Mouse (Mus musculus) heart, embryonic 12.5 days (tissue): Measurements from ENCODE around the gene St6galnac6. TPM values are rescaled to one million over a fixed set of nuclear protein-coding genes. Genes with fewer than 3 reads are reported as not detected.

Experiments used
- ATAC-seq: fragments of 200-750 bp; cut with Nextera tagmentation; 2 replicates; pipeline ENCODE4 v1.8.0; 2017; ENCODE audit warnings: moderate TSS enrichment, moderate library complexity; ENCODE audit not compliant: insufficient number of reproducible peaks, low FRiP score
- H3K27ac ChIP-seq: fragments of 300-500 bp; sonication (generic); 2 replicates; pipeline ENCODE4 v1.5.1; 2016; ENCODE audit warnings: mild to moderate bottlenecking, moderate library complexity; ENCODE audit not compliant: poor library complexity, severe bottlenecking
- H3K27me3 ChIP-seq: fragments of 300-500 bp; sonication (generic); replicated peaks from 2 replicates; pipeline ENCODE4 v1.6.1; 2016; ENCODE audit warnings: mild to moderate bottlenecking, moderate library complexity
- H3K36me3 ChIP-seq: fragments of 300-500 bp; sonication (generic); 2 replicates; pipeline ENCODE4 v1.6.1; 2016; ENCODE audit warnings: mild to moderate bottlenecking, moderate library complexity
- H3K4me1 ChIP-seq: fragments of 300-500 bp; sonication (generic); replicated peaks from 2 replicates; pipeline ENCODE4 v1.6.1; 2016; ENCODE audit warnings: mild to moderate bottlenecking
- H3K4me2 ChIP-seq: fragments of 300-500 bp; sonication (generic); 2 replicates; pipeline ENCODE4 v1.6.1; 2016; ENCODE audit warnings: mild to moderate bottlenecking, moderate library complexity
- H3K4me3 ChIP-seq: fragments of 300-500 bp; sonication (generic); 2 replicates; pipeline ENCODE4 v1.5.1; 2016; ENCODE audit warnings: mild to moderate bottlenecking
- H3K9ac ChIP-seq: fragments of 300-500 bp; sonication (generic); 2 replicates; pipeline ENCODE4 v1.6.1; 2016; ENCODE audit warnings: mild to moderate bottlenecking, moderate library complexity
- H3K9me3 ChIP-seq: fragments of 300-500 bp; sonication (generic); replicated peaks from 2 replicates; pipeline ENCODE4 v1.6.1; 2016; ENCODE audit warnings: mild to moderate bottlenecking, moderate library complexity
- WGBS: fragments of 180-500 bp; shearing (Covaris S2); methylation state at CpG from one replicate; pipeline ENCODE4 v1.1.7; 2016; 5-methylcytosine and 5-hydroxymethylcytosine counted together
- polyA plus RNA-seq: library from polyadenylated mRNA; unstranded; fragments of >200 nt; fragmentation: Nextera tagmentation; extraction: Ambion mirVana; gene quantifications from 2 replicates; pipeline ENCODE4 v1.2.1, GENCODE M21; 2016

The St6galnac6 gene
- polyA plus RNA-seq, 1 experiment from 2014 or later, result 31.6 TPM

DNA sequence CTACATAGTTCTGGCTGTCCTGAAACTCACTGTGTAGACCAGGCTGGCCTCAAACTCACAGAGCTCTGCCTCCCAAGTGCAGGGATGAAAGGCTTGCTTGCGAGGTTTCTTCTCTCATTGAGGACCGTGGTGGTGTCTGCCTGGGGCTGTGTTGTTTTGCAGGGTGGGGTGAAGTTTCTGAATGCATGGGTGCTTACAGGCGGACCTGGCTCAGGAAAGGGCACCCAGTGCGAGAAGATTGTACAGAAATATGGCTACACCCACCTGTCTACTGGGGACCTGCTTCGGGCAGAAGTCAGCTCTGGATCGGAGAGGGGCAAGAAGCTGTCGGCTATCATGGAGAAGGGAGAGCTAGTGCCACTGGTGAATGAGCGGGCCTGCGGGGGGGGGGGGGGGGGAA is 30.5 kb downstream of the St6galnac6 start:
- Histone ChIP-seq H3K36me3 (peaks cover 51% of the 10 kb centered on the region), H3K27me3 (no peaks in the 10 kb centered on the region), H3K9me3 (no peaks in the 10 kb centered on the region), H3K4me1 (peaks cover 76% of the 10 kb centered on the region), H3K4me3 (no peak overlapping the region), H3K4me2 (no peak overlapping the region), H3K27ac (peak overlapping the region; percentile 5; the same call in 1 of the 2 replicates), H3K9ac (no peak overlapping the region)
- 80% methylated on average over 8 of the region's 9 CpGs for WGBS
- ATAC-seq, result no peak

DNA sequence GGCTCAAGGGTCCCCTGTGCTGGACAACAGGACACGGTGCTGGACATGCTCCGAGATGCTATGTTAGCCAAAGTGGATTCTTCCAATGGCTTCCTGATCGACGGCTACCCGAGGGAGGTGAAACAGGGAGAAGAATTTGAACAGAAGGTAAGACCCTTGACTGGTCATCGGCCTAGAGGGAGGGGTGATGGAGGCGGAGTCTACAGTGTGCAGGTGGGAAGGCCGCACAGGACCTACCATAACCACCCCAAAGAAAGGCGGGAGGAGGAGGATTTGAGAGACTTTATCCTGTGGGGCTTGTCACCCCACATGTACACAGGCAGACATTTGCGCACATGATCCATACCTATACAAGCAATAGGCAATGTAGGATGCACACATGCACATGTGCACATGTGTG is 31.5 kb downstream of the St6galnac6 start:
- Histone ChIP-seq H3K27me3 (no peaks in the 10 kb centered on the region), H3K36me3 (peaks cover 53% of the 10 kb centered on the region), H3K9me3 (no peaks in the 10 kb centered on the region), H3K4me1 (peaks cover 67% of the 10 kb centered on the region), H3K4me3 (no peak overlapping the region), H3K4me2 (no peak overlapping the region), H3K27ac (no peak overlapping the region), H3K9ac (no peak overlapping the region)
- ATAC-seq, result no peak
- WGBS, result 87% methylated on average over 10 of the region's 10 CpGs

DNA sequence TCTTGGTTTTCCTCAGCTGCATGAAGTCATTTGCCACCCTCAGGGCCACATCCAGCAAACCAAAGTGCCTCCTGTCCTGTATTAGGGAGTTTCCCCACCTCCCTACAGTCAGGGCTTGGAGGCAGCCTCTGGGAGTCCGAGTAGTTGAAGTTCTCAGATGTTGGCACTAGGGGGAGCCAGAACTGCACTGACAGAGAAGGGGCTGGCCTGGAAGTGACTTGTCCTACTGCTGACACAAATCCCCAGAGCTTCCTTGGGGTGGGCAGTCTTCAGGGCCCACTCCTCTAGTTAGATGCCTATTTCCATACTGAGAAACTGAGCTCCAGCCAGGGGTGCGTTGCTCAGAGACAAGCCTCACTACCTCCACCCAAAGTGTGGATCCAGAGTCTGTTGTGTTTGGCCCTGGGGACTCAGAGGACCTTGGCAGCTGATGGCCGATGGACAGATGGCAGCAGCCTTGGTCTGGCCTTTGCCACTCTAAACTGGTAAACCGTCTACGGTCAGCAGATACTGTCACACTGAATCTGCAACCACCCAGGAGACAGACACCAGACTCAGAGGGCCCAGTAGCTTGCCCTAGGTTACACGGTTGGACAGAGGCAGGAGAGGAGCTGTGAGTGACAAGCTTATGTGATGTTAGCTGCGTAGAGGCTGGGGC is 32.4 kb downstream of the St6galnac6 start:
- H3K27me3 ChIP-seq, result no peaks in the 10 kb centered on the region
- H3K36me3 ChIP-seq, result peaks cover 53% of the 10 kb centered on the region
- H3K4me3 ChIP-seq, result no peak overlapping the region
- no peaks in the 10 kb centered on the region for H3K9me3 ChIP-seq
- peak; percentile 38 for ATAC-seq
- H3K27ac ChIP-seq, result peak overlapping the region; percentile 35; the same call in 1 of the 2 replicates
- peaks cover 61% of the 10 kb centered on the region for H3K4me1 ChIP-seq
- 0 out of 2 replicates have a peak overlapping the region, but pooled peaks have one; percentile 17 for H3K9ac ChIP-seq
- 42% methylated on average over 7 of the region's 7 CpGs for WGBS
- H3K4me2 ChIP-seq, result no peak overlapping the region

DNA sequence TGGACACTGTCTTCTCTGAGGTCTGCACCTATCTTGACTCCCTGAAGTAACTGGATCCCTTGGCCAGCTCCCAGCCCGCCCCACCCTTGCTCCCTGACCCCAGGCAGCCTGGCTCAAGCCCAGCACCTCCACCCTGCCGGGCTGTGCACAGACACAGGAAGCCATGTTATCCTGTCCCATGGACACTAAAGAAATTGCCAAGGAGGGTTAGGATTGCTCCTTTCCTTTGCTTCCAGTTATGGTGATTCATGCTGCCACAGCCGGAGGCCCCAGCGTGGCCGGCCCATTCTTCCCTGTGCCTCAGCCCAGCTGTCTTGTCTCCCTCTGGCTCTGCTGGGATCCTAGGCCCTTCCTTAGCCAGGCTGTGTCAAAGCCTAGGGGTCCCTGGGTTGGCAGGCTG is 34.2 kb downstream of the St6galnac6 start:
- H3K4me1 ChIP-seq, result peaks cover 55% of the 10 kb centered on the region
- no peaks in the 10 kb centered on the region for H3K9me3 ChIP-seq
- H3K27me3 ChIP-seq, result no peaks in the 10 kb centered on the region
- H3K36me3 ChIP-seq, result peaks cover 53% of the 10 kb centered on the region
- peak overlapping the region; percentile 63; the same call in 1 of the 2 replicates for H3K27ac ChIP-seq
- no peak overlapping the region for H3K4me3 ChIP-seq
- WGBS, result 58% methylated on average over 5 of the region's 5 CpGs
- no peak for ATAC-seq
- no peak overlapping the region for H3K4me2 ChIP-seq
- H3K9ac ChIP-seq, result no peak overlapping the region

DNA sequence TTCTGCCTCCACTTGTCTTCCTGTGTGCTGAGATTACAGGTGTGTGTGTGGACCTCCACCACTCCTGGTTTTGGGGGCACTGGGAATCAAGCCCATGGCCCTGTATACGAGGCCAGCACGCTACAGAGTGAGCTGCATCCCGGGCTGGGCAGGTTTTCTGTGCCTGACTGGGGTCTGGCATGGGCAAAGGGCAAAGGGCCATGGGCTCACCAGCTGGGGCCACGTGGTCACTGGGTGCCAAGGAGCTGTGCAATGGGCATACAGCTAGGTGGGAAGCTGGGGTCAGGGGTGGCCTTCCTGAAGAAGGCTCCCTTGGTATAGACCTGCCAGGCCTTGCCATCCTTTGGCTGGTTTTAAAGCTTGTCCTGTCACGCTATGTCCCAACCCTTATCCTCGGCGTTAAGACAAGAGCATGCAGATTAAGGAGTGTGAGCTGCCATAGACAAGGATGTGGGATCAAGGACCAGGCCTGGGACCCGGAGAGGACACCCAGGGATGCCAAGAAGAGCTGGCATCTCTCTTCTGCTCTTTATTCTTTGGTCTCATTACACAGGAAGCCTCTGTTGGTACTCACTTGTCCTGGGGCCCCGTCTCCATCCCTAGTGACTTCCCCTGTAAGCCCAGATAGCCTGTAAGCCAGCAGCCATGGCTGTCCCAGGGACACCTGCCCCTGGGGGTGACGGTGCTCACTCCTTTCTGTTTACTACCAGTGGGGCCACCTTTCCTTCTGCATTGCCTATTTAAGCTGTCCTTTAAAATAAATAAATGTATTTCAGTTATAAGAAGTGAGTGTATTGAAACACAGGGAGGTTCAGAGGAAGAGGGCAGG is 35.0 kb downstream of the St6galnac6 start:
- H3K4me1 ChIP-seq, result peaks cover 53% of the 10 kb centered on the region
- H3K27me3 ChIP-seq, result no peaks in the 10 kb centered on the region
- peak overlapping the region; percentile 41; the same call in 1 of the 2 replicates for H3K27ac ChIP-seq
- no peak overlapping the region for H3K9ac ChIP-seq
- H3K9me3 ChIP-seq, result no peaks in the 10 kb centered on the region
- H3K4me2 ChIP-seq, result no peak overlapping the region
- no peak for ATAC-seq
- H3K4me3 ChIP-seq, result no peak overlapping the region
- H3K36me3 ChIP-seq, result peaks cover 53% of the 10 kb centered on the region
- WGBS, result 78% methylated on average over 10 of the region's 10 CpGs

DNA sequence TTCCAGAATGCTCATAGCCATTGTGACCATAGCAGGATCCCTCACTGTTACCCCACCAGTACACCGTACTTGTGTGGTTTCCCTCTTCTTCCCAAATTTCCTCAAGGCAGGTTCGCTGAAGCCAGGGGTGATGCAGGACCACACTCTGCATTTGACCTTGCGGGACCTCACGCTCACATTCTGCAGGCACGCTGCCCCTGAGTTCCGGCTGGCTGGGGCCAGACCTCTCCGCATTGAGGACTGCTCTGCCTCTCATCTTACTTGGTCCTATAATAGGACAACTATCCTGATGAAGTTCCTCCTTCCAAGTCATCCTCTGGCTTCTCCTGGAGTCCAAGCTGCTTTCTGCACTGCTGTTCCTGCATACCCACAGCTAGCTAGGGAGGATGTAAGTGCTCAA is 37.1 kb downstream of the St6galnac6 start:
- Histone ChIP-seq H3K36me3 (peaks cover 34% of the 10 kb centered on the region), H3K27me3 (no peaks in the 10 kb centered on the region), H3K27ac (peak overlapping the region; percentile 40), H3K9ac (no peak overlapping the region), H3K4me3 (no peak overlapping the region), H3K4me1 (peaks cover 57% of the 10 kb centered on the region), H3K9me3 (no peaks in the 10 kb centered on the region), H3K4me2 (no peak overlapping the region)
- 69% methylated on average over 7 of the region's 7 CpGs for WGBS
- ATAC-seq, result no peak

DNA sequence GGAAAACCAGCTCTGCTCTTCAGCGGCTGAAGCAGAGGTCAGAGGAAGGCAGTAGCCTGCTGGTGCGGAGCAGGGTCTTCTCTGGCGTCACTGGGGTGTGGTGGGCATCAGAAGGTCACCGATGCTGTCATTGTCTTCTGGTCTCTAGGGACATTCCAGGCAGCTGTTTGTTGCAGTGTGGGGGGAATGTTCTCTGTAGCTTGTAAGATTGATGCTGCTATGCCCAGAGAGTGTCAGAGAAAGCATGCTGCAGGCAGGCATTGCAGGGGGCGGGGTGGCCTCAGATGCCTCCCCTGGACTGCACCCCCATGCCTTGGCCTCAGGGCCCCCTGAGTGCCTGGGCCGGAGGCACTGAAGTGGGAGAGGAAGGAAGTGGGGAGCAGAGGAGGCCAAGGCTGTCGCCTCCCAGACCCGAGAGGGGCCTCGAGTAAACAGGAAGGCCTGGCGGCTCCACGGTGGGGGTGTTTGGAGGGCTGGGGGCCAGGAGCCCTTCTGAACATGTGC is 38.3 kb downstream of the St6galnac6 start:
- whole genome bisulfite sequencing, result 16% methylated on average over 11 of the region's 11 CpGs
- Histone ChIP-seq H3K9me3 (no peaks in the 10 kb centered on the region), H3K9ac (peak overlapping the region; percentile 53; the same call in 1 of the 2 replicates), H3K36me3 (peaks cover 24% of the 10 kb centered on the region), H3K4me1 (peaks cover 57% of the 10 kb centered on the region), H3K27me3 (no peaks in the 10 kb centered on the region), H3K4me2 (peak overlapping the region; percentile 31), H3K4me3 (no peak overlapping the region), H3K27ac (peak overlapping the region; percentile 40)
- peak; percentile 79 for ATAC-seq

DNA sequence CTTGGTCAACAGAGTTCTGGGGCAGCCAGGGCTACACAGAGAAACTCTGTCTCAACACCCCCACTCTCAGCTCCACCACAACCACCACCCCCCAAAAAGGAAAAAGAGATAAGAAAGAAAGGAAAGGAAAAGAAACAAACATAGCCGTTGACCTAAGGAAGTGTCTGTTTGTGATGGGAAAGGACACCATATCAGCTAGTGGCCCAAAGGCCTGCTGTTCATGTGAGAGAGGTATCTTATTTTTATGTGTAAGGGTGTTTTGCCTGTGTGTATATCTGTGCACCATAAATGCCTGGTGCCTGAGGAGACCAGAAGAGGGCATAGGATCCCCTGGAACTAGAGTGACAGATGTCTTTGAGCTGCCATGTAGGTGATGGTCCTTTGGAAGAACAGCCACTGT is 40.1 kb downstream of the St6galnac6 start:
- Histone ChIP-seq H3K36me3 (peaks cover 6% of the 10 kb centered on the region), H3K27ac (peak overlapping the region; percentile 61; the same call in 1 of the 2 replicates), H3K4me1 (peaks cover 62% of the 10 kb centered on the region), H3K9me3 (no peaks in the 10 kb centered on the region), H3K4me3 (no peak overlapping the region), H3K4me2 (no peak overlapping the region), H3K27me3 (no peaks in the 10 kb centered on the region), H3K9ac (no peak overlapping the region)
- WGBS, result 50% methylated on average over 1 of the region's 1 CpGs
- ATAC-seq, result no peak

DNA sequence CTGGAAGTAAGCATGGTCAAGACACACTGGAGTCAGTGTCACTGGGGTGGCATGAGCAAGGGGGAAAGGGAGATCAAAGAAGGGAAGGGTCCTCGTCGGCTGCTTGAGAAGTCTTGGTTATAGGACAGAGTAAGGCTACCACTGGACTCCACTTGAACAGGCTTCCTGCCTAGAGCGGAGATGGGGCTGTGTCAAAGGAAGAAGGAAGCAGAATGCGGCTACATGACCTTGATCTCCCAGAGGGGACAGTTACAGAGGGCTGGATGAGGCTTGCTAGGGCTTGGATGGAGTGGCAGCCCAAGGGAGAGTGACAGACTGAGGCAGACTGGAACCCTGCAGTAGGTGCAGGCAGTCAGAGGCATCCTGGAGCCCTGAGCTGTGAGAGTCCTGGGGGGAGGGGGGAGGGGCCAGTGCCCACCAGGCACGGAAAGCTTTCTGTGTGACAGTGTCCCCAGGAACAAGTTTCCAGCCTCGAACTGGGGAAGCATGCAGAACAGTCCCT is 41.1 kb downstream of the St6galnac6 start:
- Histone ChIP-seq H3K9ac (peak overlapping the region; percentile 35), H3K4me3 (no peak overlapping the region), H3K4me1 (peaks cover 66% of the 10 kb centered on the region), H3K27me3 (no peaks in the 10 kb centered on the region), H3K27ac (peak overlapping the region; percentile 55; the same call in 1 of the 2 replicates), H3K9me3 (no peaks in the 10 kb centered on the region), H3K36me3 (no peaks in the 10 kb centered on the region), H3K4me2 (no peak overlapping the region)
- 55% methylated on average over 6 of the region's 6 CpGs for WGBS
- ATAC-seq, result no peak

DNA sequence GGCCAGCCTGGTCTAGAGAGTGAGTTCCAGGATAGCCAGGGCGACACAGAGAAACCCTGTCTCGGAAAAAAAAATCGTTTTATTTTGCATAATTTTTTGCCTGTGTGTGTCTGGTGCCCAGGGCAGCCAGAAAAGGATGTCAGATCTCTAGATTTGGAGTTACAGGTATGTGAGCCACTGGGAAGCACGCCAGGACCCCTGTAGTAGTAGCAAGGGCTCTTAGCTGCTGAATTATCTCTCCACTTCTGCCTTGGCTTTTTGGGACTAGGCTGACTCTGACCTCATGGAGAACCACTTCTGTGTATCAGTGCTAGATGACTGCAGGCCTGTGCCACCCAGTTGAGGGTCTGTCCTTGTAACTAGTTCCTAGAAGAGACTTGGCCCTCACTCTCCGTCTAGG is 42.3 kb downstream of the St6galnac6 start:
- Histone ChIP-seq H3K9ac (no peak overlapping the region), H3K27me3 (no peaks in the 10 kb centered on the region), H3K4me2 (no peak overlapping the region), H3K27ac (peak overlapping the region; percentile 76; the same call in 1 of the 2 replicates), H3K9me3 (no peaks in the 10 kb centered on the region), H3K4me1 (peaks cover 77% of the 10 kb centered on the region), H3K36me3 (no peaks in the 10 kb centered on the region), H3K4me3 (no peak overlapping the region)
- ATAC-seq, result no peak
- WGBS, result 74% methylated on average over 5 of the region's 5 CpGs

DNA sequence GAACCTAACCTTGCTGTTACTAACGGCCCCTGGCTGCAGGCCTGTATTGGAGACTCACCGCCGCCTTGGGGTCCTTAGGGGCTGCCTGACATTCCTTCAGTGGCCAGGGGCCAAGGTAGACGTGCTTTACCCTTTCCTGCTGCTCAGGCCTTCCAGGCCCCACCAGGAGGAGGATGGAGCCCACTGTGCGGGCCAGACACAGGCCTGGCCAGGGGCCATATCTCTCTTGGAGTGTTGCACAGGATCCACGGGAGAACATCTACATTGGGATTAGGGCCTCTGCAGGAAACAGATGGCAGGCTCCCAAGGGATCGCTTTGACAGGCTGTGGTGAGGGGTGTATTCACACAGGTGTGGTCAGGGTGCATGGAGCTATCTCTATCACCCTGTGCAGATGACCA is 43.3 kb downstream of the St6galnac6 start:
- Histone ChIP-seq H3K4me2 (no peak overlapping the region), H3K9me3 (no peaks in the 10 kb centered on the region), H3K27ac (peak overlapping the region; percentile 76), H3K9ac (peak overlapping the region; percentile 27; the same call in 1 of the 2 replicates), H3K27me3 (no peaks in the 10 kb centered on the region), H3K4me1 (peaks cover 69% of the 10 kb centered on the region), H3K36me3 (no peaks in the 10 kb centered on the region), H3K4me3 (no peak overlapping the region)
- 48% methylated on average over 7 of the region's 7 CpGs for WGBS
- peak; percentile 54 for ATAC-seq
